Mouse (Mus musculus): ENCODE measurements at regions not wholly inside any gene's neighbourhood (a gene's known extent, or its start where the extent isn't known, plus 50 kb on each side); places are given as distances from the start of the nearest gene placed in this dataset.
A peak's percentile ranks its signal among the peaks of the same experiment; 100 is the strongest.

DNA sequence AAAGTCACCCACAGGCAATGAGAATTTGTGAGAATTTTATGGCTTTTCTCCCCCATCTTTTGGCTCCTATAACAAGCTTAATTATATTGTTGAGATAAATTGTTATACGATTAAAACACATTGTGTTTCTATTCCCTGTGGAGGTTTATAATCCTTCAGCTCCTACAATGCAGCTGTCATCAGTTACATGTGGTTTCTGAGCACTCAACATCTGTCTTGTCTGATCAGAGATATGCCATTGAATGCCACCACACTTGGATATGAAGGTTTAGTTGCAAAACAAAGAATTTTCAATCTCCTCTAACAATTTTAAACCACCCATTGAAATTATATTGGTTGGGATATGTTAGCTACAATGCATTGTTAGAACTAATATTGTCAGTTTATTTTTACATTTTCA lies 338.7 kb upstream of the Tnp1 start:
- DNase-seq (ENCODE audit: low spot score in 2 of 2), result no peak

DNA sequence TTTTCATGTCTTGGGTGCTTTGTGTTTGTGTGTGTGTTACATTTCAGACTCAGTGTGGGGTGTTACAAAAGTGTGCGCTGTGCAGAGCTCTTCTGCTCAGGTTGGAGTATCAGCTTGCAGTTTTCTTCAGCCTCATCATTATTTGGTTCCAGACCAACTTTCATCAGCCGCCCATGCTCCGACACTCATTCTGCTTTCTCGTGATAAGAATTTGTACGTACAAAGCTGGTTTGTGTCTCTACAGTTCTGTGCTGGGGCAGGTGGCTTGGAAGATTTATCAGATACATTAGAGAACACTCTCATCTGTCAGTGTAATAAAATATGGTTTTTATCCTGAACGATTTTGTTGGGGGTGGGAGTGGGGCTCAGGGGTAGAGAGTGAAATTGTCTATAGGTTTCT lies 332.8 kb upstream of the Tnp1 start:
- no peak for DNase-seq (ENCODE audit: low spot score in 2 of 2)

DNA sequence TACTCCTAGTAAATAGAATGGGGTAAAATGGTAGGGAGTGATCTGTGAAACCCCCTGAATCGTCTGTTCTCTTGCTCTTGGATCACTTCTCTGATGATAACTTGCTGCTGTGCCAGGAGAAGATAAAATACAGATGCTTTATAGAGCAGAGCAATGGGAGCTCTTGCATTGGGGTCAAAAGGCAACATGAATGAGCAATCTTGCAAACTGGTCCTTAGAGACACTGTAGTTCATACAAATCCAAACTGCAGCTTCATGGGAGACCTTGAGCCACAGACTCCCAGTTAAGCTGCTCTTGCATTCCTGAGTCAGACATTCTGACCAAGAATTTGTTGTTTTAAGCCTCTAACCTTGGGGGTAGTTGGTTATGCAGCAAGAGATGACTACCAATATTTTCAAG lies 328.9 kb upstream of the Tnp1 start:
- DNase-seq (ENCODE audit: low spot score in 2 of 2), result no peak

DNA sequence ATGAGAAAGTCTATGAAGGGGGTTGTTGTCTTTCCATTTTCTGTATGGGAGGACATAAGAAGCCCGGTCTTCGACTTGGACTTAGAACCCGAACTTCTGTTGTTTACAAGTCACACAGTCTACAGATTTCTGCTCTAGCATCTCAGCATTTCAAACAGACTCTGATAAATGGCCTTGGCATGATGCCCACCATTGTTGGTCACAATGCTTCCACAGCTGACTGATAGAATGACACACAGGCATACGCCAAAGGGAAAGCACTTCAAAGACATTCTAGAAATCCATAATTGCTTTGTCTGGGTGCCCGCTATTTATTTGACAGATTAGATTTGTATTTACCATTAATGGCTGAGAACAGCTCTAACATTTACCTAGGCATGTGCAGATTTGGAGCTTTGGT lies 326.2 kb upstream of the Tnp1 start:
- DNase-seq (ENCODE audit: low spot score in 2 of 2), result no peak

DNA sequence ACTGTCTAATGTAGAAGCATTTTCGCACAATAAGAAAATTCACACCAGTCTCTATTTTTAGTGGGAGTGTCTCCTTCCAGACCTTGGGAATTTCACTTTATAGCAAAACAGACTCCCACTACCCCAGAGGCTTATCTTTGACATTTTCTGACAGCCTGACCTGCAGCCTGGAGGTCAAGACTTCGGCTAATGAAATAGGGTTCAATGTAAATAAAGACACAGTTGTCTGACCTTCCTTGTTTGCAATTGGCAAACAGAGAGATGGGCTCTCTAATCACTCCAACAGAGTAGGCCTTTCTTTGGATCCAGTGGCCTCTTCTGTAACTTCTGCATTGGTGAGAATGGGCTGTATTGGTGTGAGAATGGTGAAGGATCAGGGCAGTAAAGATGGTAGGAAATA lies 321.7 kb upstream of the Tnp1 start:
- no peak for DNase-seq (ENCODE audit: low spot score in 2 of 2)

DNA sequence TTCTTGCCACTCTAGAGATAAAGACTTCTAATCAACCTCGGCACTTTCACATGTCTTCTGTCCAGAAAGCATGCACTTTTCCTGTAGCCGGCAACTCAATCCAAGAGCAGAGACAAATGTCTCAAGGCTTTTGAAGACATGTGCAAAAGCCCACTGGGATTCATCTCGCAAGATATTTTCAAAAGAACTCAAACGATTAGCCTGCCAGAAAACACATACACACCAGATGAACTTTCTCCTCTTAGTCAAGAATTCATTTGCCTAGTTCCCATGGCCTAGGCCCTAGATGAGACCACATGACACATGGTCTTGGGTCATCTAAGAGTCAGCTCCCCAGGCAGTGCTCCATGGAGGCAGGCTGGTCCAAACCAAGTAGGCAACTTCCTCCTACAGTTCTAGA lies 293.8 kb upstream of the Tnp1 start:
- DNase-seq (ENCODE audit: low spot score in 2 of 2), result no peak

DNA sequence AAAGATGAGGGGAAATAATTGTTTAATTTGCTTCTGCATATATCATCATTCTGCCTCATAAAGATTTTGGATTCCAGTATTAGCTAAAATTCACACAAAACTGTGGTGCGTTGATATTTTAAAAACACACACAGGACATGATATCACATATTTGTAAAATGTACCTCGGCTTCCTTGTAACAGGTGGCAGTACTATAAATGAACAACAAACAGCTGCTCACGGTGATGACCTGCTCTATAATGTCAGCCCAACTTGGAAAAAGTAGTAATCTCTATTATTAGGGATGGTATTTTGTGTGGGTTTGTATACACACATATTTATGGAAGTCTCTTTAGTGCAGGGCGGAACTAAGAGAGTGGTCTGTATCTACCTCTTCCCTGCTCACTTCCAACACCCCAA lies 292.7 kb upstream of the Tnp1 start:
- no peak for DNase-seq (ENCODE audit: low spot score in 2 of 2)

DNA sequence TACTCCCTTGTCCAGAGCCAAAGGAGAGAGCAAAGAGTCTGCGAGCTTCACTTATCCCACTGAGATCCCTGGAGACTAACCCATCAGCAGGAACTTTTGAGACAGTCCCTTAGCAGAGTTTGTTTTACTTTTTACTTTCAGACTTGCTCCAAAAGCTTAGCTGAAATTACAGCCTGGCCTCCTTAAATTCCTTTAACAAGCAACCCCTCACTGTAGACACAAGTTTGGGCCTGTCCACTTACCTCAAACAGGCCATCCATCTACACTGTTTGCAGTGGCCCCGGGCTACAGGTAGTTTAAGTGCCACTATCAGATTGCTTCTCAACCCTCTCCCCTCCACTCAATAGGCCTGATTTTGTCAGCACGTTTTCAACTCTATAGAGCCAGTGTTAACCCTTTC lies 291.5 kb upstream of the Tnp1 start:
- no peak for DNase-seq (ENCODE audit: low spot score in 2 of 2)

DNA sequence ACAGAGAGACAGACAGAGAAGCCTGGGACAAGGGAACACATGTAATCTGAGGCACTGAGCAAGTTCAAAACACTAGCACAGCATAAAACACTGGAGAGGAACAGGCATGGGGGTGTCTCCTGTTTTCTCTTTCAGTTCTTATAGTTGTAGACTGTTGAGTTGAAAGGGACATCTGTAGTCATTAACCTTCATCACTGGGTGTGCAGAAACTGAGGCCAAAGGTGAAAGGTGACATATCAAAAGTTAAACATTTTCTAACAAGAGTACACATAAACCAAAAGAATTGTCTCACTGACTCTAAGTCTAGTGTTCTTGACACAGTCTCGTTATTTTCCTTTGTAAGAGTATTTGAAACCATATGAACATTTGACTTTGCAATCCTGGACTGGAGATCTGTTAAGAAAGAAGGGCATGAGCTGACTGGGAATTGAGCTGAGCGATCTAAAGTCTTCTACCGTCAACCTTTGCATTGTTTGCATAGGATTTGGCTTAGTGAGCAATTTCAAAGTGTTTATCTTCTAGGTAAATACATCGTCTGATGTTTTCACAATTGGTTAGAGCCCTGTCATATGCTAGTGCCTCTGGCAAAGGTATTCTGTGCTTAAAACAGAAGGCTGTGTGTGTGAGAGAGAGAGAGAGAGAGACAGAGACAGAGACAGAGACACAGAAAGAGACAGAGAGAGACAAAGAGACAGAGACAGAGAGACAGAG lies 284.4 kb upstream of the Tnp1 start:
- no peak for DNase-seq (ENCODE audit: low spot score in 2 of 2)

DNA sequence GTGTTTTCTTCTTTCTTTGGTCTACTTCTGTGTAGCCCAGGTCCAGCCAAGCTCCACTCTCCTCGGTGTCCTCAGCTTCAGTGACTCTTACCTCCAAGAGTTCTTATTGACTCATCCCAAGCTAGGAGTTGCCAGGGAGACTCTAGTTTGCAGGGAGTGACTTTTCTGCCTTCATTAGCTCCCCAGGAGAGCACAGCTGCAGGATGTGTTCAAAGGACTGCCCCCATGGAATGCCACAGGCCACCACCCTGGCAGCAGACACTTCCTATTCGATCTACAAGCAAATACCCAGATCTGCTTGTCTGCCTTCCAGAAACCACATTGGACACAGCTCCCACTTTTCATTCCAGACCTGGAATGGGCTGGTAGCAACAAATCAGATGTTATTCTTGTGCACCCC lies 269.6 kb upstream of the Tnp1 start:
- no peak for DNase-seq (ENCODE audit: low spot score in 2 of 2)

DNA sequence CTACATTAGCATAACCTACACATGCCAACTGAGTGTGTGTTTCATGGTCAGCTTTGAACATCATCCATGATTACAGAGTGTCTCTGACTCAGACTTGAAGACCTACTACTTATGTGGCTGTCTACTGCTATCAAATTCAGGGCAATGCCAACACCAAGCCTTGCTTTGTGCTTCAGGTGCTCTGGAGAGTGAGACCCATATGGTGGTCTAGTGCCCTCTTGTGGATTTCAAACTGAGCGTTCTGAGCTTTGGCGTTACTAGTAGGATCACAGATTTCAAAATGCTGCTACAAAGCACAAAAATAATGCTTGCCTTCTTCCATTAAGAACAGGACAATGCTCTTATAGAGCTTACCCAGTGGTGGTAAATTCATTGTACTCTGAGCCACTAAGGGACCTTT lies 258.8 kb upstream of the Tnp1 start:
- DNase-seq (ENCODE audit: low spot score in 2 of 2), result no peak

DNA sequence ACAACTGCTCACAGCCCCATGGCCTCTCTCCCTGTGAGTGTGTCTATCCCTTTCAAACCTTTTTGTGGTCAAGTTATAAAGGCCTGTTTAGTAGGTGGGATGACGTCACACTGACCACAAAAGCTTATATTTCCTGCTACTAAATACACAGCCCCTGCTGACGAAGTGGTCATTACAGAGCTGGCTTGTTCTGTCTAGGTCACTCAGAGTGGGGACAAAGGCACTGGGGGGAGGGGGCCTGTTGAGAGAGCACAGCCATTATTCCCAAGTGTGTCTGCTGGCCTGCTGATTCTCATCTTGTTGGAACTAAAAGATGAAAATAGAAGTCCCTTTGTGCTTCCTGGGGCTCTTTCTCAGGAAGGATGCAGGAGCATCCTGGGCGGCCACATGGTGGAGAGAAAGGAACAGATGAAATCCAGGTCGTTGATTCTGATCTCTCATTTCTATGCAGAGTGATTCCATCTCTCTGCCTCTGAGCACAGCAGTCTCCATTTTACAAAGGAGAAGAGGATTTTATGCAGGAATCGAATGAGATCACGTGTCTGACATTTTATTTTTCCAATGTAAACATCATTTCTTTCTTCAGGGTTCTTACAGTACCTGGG lies 255.2 kb upstream of the Tnp1 start:
- DNase-seq (ENCODE audit: low spot score in 2 of 2), result no peak

DNA sequence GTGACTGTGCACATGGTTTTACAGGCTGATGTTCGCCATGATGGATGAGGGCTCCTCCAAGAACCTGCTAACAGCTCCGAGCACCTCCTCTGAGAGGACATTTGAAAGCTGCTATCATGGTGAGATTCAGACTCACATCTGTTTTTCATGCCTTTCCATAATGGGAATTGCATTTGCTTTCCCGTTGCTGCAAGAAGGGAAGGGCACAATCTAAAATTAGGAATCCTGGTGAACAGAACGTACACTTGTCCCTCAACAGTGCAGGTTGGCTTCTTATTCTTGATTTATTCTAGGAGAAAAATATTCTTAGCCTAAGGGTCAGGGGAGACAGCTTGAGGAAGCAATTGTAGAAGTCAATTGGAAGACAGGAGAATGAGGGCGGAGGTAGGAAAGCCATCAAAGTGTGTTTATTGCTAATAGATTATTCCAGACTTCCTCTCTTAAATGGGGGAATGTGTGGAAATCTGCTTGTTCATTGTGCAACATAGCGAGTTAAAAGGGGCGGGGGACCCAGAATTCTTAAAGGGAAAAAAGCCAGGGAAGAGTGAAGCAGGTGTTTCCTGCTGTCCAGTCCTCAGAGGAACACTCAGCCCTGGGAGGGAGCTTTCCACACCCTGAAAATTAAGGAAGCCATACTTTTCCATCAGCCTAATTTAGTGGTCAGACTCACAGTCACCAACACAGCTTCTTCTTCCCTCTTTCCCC lies 253.5 kb upstream of the Tnp1 start:
- DNase-seq (ENCODE audit: low spot score in 2 of 2), result no peak

DNA sequence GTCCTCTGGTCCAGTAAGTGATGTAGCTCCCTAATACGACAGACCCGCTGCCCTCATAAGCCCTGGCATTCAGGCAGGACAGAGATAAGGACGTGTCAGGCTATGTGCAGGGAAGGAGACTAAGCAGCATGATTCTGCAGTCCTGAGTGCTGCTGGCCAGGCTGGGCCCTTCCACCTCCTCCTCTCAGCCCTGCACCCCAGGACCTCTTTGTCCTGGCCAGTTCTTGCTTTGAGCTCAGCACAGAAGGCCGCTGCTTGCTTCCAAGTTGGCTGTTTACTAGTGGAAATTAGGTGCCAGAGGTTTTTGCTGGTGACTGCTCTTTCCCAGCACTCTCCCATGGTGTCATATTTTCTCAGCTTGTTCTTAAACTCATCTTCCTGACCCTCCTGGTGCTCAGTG lies 249.3 kb upstream of the Tnp1 start:
- DNase-seq (ENCODE audit: low spot score in 2 of 2), result peak; percentile 64 to 65

DNA sequence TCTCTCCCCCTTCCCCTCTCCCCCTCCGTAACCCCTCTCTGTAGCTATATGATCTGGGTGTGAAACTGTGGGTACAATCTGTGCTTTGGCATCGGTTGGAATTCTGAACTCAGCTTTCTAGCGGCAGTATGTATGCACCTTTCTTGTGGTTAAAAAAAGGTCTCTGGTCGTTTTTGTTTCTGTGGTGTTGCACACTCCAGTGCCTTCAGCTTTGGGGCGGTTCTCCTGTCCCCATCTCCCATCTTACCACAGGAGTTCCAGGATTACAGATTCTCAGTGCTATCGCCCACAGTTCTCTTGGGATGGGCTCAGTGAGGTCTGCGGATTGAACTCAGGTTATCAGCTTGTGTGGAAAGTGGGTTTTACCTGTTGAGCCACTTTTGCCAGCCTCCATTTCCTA lies 248.5 kb upstream of the Tnp1 start:
- no peak for DNase-seq (ENCODE audit: low spot score in 2 of 2)

DNA sequence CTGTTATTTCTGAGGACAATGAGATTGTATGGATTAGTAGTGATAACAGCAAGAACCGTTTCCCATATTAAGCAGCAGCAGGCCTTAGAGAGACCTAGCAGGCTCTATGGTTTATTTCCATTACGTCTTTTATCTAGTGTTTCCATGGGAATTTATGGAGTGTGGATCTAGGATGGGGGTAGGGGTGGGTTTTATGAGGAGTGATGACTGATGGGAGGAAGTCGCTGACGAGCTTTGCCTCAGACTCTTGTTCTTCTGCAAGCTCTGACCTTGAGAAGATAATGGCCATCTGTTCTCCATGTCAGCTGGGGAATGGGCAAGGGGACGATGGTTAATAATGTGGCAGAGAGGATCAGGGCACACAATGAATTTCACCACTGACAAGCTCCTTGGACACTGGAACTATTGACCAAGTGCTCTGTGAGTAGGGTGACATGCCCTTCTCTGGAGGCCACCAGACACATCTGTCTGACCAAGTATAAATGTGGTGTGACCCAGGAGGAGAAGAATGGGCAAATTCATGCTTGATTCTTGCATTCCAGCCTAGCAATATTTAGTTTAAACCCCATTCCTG lies 243.9 kb upstream of the Tnp1 start:
- no peak for DNase-seq (ENCODE audit: low spot score in 2 of 2)

DNA sequence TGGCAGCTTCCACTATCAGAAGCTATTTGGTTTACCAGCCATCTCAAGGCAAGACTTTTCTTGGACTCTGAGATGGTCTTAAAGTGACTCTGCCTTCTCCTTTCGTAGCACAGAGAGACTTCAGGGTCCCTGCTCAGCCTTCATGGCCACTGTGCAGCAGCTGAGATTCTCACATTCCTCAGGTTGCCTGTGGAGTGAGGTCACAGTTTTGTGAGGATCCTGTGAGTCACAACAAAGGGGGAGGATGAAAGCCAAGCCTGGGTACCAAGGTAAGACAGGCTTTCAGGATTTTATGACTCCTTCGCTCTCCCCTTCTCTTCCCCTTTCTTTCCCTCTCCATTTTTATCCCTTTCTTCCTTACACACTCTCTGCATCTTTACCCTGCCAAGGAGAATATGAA lies 241.6 kb upstream of the Tnp1 start:
- no peak for DNase-seq (ENCODE audit: low spot score in 2 of 2)

DNA sequence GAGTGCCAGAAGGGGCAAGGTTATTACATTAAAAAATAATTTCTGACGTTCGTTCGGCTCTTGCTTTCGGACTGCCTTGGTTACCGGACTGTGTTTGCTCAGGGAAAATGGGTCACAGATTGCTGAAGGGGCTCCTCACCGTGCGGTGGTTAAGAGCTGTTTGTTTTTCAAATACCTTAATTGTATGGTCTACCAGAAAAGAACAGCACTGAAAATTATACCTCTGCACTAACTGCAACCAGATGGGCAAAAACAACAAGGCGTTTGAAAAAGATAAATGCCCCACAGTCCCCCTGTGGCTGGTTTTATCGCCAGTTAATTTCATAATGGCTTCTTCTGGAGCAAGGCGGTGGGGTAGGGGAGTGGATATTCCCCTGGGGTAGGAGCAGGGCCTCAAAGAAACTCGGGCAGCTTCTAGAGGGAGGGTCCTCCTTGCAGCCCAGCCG lies 236.2 kb upstream of the Tnp1 start:
- DNase-seq (ENCODE audit: low spot score in 2 of 2), result no peak

DNA sequence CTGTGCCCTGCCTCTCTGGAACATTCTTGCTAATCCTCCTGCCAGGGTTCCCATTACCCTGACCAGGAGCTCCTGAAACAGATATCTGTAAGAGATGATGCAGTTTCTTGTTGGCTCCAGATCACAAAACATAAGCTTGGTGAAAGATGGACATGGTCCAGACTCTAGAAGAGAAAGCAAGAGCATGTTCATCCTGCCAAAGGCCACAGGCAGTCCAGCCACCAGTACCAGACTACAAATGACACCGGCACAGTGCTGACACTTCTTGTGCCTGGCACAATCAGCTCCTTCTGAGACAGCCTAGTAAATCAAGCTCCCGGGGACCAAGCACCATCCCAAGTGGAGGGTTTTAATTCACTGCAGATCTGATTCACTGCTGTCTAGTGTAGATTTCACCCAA lies 228.3 kb upstream of the Tnp1 start:
- DNase-seq (ENCODE audit: low spot score in 2 of 2), result peak in 1 of 2 experiments; percentile 33

DNA sequence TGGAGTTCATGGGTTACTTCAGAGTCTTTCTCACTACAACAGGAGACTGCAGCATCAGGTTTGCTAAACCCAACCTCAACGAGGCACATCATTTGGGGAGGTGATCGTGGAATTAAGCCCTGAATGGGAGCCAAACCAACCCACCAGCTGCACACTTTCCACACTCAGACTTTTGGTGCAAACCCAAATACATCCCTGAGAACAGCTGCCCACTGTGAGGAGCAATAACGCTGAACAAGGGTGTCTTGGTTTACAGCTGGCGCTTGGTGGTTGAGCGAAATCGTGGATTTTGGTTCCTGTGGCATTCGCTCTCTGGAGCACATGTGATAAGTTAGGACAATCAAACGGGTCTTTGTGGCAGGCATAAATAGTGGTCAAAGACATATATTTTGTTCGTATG lies 226.6 kb upstream of the Tnp1 start:
- no peak for DNase-seq (ENCODE audit: low spot score in 2 of 2)

DNA sequence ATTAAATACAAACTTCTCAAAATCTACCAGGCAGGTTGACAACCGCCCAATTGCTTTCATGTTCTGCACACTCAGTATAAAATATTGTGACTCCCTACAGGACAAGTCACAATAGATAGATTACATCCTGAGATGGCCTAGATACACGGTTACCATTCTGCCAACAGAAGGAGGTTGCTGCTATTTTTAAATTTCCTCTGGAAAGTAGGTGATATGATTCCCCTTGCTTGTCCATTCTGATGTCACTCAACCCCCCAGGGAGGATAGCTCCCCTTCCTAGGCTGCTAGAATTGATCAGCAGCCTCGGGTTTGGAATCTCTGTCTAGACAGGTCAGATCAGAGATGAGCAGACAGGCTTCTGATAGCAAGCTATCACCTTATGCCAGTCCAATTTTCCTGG lies 221.2 kb upstream of the Tnp1 start:
- DNase-seq (ENCODE audit: low spot score in 2 of 2), result no peak

DNA sequence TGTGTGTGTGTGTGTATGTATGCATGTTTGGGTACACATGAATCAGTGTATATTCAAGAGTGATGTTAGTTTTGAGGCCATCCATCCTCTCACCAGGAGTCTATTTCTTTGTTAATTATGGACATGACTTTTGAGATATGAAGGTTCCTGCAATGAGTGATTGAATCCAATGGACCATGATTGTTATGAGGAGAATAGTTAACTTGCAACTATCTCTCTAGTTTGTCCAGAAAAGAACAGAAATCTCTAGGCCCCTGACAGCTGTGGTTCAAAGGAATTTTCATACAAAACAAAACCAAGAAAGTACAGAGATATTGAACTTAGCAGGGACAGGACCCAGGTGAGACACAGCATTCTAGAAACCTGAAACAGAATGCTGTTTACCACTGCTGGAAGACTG lies 217.9 kb upstream of the Tnp1 start:
- DNase-seq (ENCODE audit: low spot score in 2 of 2), result no peak

DNA sequence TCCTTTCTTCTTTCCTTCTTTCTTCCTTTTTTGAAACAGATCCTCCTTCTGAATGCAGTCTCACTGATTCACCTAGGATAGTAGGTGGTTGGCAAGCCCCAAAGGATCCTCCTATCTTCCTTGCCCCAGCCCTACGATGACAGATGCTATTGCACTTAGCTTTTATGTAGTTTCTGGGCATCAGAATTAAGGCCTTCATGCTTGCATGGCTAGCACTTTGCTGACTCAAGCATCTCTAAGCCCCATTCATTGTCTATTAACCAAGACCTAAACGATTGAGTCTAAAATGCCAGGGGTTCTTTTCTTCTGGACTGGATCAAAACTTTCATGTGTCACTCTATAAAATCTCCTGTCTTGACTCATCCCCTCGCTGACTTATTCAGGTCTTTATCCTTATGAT lies 217.3 kb upstream of the Tnp1 start:
- no peak for DNase-seq (ENCODE audit: low spot score in 2 of 2)

Data from gastrocnemius, adult 8-10 months (tissue).